Mouse (Mus musculus) G1E-ER4 (cell line): ENCODE data around the gene Nt5c1a. TPM values are rescaled to one million over a fixed set of nuclear protein-coding genes. Genes with fewer than 3 reads are reported as not detected.

ENCODE experiments used
- GATA1 ChIP-seq: IDR thresholded peaks from one replicate; pipeline ENCODE4 v1.8.0; 2012; ENCODE audit warnings: low read length, inconsistent platforms
- polyA plus RNA-seq: library from polyadenylated mRNA; stranded (reverse); fragments of >175 nt; gene quantifications from 2 replicates; pipeline ENCODE4 v1.2.3, GENCODE M21; 2012

Gene Nt5c1a
- polyA plus RNA-seq, 1 experiment: not detected

DNA sequence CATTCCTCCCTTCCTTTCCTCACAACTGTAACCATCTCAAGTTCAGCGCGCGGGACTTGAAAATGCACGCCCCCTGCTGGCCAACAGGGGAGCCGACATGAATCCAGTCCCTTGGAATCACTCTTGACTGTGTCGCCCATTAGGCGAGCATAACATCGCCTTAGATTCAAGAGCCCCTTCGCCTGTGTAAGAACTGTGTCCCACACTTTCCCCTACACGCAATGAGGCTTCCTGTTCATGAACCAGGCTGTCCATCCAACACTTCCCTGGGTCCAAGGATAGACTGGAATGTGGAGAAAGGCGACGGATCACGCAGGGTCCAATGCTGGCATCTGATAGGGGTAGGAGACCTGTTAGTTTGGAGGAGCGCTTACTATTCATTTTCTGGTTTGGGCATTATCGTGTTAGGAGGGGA lies 526 bp upstream of the Nt5c1a start:
- TF ChIP-seq GATA1: no peak

DNA sequence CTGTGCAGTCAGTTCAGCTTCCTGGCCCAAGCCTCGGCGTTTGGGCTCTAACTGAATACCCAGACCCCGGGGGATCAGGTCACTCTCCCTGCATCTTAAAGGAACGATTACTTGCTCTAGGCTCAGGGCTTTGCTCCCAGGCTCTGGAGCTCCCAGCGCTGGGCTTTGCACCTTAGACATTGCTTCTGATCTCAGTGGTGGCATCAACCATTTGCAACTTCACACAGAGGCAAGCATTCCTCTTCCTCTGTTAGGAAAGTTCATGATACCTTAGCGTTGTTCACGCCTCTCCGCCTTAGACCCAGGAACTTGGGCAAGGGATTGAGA lies 753 bp downstream of the Nt5c1a start:
- TF ChIP-seq GATA1: no peak

DNA sequence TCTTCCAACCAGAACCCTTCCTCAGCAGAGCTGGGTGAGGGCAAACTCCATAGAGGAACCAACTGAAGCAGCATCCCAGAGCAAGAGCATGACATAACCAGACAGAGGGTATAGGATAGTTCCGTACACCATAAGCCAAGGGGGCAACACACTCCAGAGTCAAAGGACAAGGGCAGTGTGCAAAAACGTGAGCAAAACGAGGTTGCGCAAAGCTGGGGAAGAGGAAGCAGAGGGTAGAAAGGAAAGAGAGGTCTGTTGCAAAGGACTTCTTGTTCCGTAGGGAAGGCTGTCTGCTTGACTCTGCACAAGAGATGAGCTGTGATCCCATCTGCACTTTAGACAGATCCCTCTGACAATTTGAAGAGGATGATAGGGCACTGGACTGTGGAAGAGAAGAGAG lies 6.0 kb downstream of the Nt5c1a start:
- no peak for TF ChIP-seq GATA1

DNA sequence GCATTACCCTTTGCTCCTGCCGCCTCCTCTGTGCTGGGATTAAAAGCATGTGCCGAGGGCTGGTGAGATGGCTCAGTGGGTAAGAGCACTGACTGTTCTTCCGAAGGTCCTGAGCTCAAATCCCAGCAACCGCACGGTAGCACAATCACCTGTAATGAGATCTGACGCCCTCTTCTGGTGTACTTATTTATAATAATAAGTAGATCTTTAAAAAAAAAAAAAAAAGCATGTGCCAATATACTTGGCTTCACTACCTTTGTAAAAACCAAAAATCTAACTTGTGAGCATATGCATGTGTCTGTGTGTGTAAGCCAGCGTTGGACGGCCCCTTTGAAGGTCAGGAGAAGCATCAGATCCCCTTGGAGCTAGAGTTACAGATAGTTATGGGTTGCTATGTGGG lies 9.7 kb downstream of the Nt5c1a start:
- no peak for TF ChIP-seq GATA1

DNA sequence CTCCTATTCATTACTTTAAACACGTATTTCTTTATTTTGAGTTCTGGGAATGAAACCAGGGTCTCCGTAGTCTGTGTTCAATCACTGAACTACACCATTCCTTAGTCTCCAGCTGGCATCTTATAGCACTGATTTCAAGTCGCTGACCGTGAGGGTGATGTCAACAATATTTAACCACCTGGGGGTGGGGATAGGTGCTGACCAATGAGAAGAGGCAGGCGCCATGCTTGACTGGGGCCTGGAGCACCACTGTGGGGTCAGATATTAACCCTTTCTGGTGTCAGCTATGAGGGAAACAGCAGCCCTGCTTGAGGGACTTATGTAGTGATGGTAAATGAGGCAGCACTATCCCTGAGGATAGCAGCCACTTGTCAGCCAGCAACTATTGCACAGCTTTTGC lies 10.1 kb downstream of the Nt5c1a start:
- TF ChIP-seq GATA1: no peak

DNA sequence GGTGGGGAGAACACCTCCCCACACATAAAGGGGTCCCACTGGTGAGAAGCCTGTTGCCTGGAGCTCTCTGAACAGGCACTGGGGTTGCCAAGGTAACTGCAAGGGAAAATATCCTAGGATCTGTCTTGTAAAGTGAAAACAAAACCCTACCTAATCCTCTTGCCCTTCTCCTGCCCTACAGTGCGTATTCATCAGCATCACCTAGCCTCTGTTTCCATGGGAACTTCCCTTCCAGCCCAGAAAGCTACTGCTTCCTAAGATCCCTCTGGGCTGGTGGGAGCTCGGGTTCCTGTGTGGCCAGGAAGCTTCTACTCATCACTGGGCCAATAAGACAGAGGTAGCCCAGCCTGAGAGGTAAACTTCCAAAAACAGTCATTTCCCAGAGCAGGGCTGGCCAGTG lies 11.0 kb downstream of the Nt5c1a start:
- TF ChIP-seq GATA1: no peak

DNA sequence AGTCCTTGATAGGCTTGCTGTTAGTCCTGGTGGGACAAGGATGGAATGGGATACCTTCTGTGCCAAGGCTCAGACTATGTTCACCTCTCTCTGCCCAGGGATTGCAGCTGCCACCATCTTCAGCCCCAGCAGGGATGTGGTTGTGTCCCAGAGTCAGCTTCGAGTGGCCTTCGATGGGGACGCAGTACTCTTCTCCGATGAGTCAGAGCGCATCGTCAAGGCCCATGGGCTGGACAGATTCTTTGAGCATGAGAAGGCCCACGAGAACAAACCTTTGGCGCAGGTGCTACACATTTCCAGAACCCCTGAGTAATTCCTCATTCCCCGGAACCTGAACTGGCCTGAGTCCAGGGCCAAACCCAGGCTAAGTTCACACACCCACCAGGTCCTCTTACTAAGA lies 12.7 kb downstream of the Nt5c1a start:
- TF ChIP-seq GATA1: no peak

DNA sequence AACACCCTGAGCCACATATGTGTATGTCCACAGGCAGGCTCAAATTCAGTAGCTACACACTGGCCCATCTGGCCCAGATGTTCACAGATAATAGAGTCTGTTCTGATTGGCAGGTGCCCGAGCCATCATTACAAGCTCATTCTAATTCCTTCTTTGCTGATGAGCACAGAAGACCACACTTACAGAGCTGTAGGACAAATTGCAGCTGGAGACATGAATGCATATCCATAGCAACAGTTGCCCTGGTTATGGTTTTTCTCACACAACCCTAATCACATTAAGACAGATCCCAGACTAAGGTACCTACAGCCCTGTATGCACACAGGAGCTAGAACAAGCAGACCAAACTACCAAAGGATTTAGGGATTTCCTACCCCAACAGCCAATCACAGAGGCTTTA lies 14.1 kb downstream of the Nt5c1a start:
- no peak for TF ChIP-seq GATA1

DNA sequence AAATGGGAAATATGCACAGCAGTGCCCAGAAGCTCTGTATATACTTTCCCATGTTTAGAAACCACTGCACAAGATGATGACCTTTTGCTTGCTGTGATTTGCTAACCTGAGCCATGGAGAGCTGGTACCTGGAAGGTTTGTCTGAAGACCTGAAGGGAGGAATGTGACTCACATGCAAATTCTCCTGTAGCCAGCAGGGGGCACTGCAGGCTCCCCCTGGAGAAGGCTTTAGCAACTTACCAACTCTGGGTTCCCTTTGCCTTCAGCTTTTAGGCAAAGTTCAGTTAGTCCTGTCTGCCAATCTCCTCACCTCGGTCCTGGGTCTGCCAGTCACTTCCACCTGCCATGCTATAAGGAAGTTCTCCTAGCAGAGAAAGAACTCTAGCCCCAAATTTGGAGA lies 15.5 kb downstream of the Nt5c1a start:
- TF ChIP-seq GATA1: no peak

DNA sequence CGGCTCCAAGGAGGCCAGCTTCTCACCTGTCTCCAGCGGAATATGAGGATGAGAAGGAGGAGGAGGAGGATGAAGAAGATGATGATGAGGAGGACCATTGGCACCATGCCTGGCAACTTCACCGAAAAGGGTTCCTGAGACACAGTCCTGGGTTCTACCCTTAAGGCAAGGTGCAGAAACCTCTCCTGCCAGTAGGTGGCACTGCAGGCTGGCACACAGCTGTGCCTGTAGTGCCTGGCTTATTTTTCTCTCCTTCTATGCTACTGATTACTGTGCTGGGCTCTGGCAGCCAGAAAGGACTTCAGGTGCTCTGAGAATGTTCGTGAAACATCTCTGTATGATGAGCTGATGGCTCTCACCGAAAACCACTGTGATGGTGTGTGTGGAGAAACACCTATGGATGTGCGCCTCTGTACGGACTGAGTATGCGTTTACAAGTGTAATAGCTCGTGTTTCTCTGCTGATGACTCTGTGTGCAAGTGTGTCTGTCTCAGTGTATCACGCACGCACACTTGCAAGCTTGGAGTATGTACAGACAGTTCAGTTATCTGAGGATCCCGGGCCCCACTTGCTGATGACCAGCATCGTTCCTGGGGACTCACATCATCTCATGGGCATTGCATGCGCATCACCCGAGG lies 18.5 kb downstream of the Nt5c1a start:
- TF ChIP-seq GATA1: no peak

DNA sequence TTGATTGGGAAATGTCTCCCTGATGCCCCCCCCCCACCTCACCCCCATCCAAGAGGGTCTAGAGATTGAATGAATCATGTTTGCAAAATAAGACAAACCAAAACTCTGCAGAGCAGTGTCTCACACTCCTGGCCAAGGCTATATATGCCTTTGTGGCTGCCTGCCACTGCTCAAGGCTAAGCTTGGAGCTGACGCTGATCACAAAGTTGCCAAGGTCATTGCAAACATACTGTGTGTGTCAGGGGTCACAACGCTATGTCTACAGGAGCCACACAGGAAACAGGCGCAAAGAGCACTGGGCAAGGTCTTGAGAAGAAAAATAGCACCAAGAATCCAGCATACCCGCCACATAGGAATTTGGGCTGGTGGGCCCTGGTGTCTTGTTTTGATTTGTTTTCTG lies 19.3 kb downstream of the Nt5c1a start:
- no peak for TF ChIP-seq GATA1

DNA sequence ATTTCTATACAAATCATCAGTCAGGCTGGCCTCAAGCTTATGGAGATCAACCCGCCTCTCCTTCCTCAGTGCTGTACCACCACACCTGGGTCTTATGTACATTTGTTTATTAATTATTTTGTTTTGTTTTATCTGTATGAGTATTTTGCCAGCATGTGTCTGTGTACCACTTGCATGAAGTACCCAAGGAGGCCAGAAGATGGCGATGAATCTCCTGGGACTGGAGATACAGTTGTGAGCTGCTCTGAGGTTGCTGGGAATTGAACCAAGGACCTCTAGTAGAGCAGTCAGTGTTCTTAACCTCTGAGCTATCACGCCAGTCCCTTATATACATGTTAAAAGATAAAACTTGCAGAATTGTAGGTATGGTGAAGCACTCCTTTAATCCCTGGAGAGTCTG lies 22.0 kb downstream of the Nt5c1a start:
- TF ChIP-seq GATA1: no peak

DNA sequence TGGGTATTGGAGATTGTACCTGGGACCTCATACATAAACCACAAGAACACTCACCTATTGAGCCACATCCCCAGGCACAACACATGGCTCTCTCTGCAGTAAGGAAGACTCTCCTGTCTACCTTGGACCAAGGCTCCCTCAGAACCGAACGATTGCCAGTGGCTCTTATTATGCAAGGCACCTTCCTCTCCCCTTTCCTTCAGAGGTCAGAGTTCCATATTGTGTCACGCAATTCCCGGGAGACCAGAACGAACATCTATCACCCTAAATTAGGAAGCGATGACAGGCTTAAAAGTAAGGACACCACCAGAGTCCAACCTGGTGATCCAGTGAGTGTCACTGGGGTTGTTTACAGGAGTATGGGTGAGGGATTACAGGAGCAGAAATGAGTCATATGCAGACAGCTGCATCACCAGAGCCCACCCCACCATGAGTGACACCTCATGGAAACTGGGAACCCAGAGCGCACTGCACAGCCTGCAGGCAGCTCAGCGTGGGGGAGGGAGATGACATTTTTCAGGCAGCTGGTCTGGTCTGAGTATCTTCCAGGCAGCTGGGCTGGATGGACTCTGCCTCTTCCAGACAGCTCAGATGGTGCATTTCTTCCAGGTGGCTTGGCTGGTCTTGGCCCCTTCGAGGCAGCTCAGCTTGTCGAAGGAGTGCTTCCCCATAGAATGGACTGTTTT lies 24.6 kb downstream of the Nt5c1a start:
- no peak for TF ChIP-seq GATA1

DNA sequence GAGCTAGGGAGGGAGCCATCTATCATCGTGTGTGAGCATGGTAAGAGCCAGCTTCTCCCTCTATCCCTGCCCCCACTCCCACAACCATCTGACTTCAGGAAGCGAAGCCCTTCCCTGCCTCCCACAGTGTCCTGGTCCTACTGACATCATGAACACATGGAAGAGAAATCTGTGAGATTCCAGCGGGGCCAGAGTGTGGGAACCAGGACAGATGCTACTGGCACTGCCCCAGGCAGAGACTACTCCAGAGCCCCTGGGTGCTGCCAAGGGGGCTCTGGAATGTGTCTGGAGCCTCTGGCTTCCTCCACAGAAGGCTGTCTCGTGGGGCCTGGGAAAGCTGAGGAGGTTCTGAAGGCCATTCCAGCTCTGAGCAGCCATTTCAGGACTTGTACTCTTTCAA lies 26.4 kb downstream of the Nt5c1a start:
- no peak for TF ChIP-seq GATA1

DNA sequence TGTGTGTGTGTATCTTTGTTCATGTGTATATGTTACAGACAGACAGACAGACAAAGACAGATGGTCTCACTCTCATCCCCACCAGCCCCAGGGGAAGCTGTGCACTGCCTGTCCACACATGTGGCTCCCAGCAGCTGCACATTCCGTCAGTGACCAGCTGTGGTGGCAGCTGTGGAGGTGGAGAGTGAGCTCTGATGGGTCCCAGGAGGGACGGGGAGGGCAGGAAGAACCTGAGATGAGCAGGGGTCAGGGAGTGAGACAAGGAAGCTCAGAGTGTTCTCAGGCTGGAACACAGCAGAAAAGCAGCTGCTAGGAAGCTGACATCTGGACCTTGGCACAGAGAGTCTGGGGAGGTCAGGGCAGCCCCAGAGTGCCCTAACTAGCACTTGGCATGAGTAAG lies 27.0 kb downstream of the Nt5c1a start:
- no peak for TF ChIP-seq GATA1

DNA sequence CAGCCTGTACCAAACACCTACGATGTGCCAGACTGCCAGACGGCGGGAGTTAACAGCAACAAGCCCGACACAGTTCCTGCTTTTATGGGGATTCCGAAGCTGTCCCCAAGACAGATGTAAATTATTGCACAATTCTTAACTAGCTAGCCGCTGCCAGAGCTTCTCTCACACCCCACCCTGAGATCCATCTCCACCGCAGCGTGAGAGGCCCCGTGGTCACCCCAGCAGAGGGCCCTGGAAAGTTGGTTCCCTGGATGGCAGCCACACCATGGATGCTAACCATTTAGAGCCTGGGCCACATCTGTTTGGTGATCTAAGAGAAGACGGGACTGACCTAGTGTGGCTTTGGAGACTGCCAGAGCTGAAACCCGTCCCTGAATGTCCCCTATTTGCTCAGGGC lies 27.9 kb downstream of the Nt5c1a start:
- no peak for TF ChIP-seq GATA1

DNA sequence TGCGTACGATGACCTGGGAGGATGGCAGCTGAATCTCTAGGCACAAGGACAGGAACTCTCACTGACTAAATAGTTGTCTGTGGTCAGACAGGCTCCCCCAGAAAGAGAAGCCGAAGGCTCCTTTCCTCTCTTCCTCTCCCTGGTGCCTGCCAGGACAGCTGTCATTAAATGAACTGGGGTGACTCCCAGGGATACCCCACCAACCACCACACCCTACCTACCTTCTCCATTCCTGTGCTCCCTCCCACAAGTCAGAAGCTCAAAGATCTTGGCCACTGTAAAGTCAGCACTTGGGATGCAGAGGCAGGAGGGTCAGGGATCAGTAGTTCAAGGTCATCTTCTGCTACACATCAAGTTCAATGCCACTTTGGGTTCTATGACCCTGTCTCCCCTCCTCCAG lies 31.5 kb downstream of the Nt5c1a start:
- no peak for TF ChIP-seq GATA1
